Mouse (Mus musculus): ENCODE data around the gene Pcif1. TPM values are rescaled to one million over a fixed set of nuclear protein-coding genes. Genes with fewer than 3 reads are reported as not detected.
"Not testable (repeated sequence)": the region's sequence is repeated elsewhere in the genome, so short reads cannot be mapped to it uniquely, and the experiment has no call there.

Gene Pcif1
- total RNA-seq (2021) = 10 to 100 TPM; 35.1 to 48.6 TPM
- long read RNA-seq, experiment 1, full-length matches to known transcripts = 31 of 40 reads
- long read RNA-seq, experiment 1, partial matches to known transcripts = 4 of 40 reads
- long read RNA-seq, experiment 1, other reads (novel, unspliced or antisense) = 5 of 40 reads
- long read RNA-seq, experiment 2, full-length matches to known transcripts = 55 of 82 reads
- long read RNA-seq, experiment 2, partial matches to known transcripts = 14 of 82 reads
- long read RNA-seq, experiment 2, other reads (novel, unspliced or antisense) = 13 of 82 reads

DNA sequence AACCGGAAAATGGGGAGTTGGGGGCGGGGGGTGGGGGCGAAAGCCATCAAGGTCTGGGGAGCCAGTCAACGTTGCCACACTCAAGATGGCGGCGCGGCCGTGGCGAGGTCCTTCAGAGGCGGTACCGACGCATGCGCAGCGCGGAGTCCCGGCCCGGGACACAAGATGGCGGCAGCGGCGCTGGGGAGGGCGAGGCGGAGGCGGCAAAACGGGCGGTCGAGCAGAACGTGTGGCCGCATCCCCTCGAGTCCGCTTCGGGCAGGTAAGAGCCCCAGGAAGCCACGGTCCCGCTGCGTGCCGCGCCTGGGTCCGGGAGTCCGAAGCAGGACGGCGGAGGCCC, at the start of gene Pcif1:
TSS of gene Pcif1 (plus strand) at position 77 of the 340 bp plus-strand sequence.
- peak; percentile 94 to 95 for DNase-seq (ENCODE audit: low spot score in 2 of 2)

DNA sequence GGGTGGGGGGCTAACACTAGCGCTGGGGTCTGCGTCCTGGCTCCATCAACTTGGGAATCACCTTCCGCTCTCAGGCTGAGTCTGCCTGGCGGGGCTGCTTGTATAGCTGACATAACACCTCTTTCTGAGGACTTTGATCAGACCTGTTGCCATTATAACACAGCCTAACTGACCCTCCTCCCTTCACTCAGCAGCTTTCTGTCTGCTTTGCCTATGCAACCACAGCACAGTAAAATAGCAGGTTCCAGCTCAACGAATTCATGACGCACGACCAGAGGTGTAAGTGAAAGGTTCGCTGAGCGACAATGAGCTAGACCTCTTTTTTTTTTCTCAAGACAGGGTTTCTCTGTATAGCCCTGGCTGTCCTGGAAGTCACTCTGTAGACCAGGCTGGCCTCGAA, 48.1 kb upstream of the Pcif1 start:
- DNase-seq (ENCODE audit: low spot score in 2 of 2) = no peak

DNA sequence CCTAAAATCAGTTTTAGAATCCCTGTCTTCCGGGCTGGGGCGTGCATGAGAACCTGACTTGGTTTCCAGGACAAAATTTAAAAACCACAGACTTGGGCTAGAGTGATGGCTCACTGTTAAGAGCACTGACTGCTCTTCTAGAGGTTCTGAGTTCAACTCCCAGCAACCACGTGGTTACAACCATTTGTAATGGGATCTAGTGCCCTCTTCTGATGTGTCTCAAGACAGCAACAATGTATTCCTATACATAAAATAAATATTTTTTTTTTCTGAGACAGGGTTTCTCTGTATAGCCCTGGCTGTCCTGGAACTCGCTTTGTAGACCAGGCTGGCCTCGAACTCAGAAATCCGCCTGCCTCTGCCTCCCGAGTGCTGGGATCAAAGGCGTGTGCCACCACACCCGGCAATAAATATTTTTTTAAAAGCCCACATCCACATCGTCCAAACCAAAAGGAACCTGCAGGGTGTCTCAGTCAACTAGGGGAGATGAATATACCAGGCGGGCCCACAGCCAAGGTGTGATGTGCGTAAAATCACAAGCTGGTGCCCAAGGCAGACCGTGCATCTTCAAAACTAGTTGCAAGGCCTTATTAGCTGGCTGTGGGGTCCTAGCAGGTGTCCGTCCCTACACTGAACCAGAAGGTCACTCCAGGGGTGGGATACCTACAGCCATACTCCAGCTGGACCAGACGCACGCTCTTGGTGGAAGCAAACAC, 46.9 kb upstream of the Pcif1 start:
- no peak for DNase-seq (ENCODE audit: low spot score in 2 of 2)

DNA sequence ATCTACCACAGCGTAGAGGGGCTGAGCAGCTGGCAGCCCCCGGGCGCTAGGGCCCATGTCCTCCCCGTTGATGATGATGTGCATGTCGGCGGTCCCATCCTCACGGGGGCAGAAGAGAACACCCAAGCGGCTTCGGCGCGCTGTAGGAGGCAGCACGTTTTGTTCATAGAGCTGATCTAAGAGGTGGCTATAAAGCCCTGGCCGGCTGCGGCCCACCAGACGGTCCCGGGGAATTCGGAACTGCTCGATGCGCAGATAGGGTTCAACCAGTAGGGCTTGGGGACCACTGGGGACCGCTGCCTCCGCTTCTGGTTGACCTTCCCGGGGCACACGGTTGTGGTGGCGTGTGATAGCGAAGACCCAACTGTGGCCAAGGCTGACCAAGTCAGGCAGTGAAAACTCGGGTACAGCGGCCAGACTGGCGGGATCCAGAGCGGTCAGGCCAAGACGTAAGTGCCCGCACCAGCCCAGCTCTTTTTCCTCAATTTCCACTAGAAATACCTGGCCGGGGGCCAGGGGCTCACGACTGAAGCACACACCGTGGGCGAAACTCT, 46.3 kb upstream of the Pcif1 start, which contains the start of gene Ctsa:
TSS of gene Ctsa (plus strand) at position 126 of the 554 bp plus-strand sequence.
- peak; percentile 70 to 75 for DNase-seq (ENCODE audit: low spot score in 2 of 2)

DNA sequence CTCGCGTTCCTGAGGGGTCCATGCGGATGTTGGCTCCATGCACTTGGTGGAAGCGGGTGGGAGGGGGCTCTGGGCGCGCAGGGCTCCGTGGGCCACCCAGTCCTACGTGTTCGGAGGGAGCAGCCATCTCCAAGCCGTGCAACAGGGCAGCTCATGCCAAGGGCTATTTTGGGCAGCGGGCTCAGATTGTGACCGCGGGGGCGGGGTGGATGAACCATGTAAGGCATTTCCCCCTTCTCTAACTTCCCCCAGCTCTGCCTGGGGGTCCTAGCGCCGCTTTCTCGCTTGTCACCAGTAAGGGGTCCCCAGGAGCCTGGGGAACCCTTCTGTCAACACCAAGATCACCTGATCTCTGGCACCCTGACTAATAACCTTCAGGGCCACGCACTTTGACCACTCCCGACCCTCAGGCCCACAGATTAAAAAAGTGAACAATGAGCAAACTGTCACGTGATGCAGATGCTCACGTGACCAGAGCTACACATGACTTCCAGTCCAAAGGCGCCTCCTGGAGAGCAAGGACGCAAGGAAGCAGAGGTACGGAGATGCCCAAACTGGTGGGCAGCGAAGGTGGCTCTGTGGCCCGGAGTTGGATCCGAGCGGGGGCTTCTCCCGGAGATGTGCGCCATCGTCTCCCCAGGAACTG, 45.7 kb upstream of the Pcif1 start, which contains the start of gene Neurl2:
TSS of gene Neurl2 (minus strand) at position 143 of the 646 bp plus-strand sequence.
- DNase-seq (ENCODE audit: low spot score in 2 of 2) = peak; percentile 82 to 83

DNA sequence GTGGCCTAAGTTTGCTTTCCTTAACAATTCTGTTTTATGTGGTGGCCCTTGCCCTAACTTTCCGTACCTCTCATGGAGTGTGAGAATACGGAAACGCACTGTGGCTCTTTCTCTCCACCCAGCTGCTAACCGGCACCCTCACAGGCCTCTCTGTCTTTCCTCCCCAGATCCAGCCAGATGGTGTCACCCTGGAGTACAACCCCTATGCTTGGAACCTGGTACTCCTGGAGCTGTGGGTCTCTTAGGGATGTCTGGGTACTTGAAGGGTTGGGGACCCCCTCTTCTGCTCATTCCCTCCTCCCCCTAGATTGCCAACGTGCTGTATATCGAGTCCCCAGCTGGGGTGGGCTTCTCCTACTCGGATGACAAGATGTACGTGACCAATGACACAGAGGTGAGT, 44.6 kb upstream of the Pcif1 start:
- no peak for DNase-seq (ENCODE audit: low spot score in 2 of 2)

DNA sequence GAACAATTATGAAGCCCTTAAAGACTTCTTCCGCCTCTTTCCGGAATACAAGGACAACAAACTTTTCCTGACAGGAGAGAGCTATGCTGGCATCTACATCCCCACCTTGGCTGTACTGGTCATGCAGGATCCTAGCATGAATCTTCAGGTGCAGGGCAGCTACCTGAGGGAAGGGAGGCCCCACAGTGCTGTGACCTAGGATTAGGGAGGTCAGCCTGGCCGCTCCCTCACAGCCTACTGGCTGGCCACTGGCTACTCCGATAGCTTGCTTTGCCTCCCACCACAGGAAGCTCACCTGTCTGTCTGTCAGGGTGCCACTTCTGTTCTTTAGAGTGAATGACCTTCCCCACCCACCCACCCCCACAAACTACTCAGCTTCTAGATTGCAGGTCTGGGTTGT, 43.9 kb upstream of the Pcif1 start:
- DNase-seq (ENCODE audit: low spot score in 2 of 2) = no peak

DNA sequence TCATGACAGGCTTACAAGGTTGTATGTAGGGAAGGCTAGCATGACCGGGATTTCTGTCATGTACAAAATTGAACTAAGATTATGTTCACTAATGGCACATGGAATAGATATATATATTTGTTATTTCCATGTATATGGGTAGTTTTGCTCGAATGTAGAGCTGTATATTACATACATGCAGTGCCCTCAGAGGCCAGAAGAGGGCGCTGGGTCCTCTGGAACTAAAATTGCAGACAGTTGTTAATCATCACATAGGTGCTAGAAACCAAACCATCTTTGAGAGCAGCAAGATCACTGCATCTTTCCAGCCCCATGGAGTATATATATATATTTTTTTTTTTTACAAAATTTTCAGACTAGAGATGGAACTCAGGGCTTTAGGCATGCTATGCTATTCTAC, 33.3 kb upstream of the Pcif1 start:
- no peak for DNase-seq (ENCODE audit: low spot score in 2 of 2)

DNA sequence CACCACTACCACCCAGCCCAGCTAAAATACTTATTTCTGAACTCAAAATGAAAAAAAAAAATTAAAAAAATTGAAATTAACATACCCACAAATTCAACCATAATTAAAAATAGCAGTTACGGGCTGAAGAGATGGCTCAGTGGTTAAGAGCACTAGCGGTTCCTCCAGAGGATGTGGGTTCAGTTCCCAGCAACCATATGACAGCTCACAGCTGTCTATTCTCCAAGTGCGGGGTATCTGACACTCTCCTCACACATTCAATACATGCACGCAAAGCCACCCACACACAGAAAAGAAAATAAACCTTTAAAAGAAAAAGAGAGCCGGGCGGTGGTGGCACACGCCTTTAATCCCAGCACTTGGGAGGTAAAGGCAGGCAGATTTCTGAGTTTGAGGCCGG, 29.0 kb upstream of the Pcif1 start:
- no peak for DNase-seq (ENCODE audit: low spot score in 2 of 2)

DNA sequence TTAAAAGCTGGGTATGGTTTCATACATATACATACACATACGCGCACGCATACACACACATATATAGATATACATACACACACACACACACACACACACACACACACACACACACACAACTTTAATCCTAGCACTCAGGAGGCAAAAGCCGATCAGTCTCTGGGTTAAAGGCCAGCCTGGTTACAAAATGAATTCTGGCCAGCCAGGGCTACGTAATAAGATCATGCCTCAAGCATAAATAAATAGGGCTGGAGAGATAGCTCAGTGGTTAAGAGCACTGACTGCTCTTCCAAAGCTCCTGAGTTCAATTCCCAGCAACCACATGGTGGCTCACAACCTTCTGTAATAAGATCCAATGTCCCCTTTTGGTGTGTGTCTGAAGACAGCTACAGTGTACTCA, 23.5 kb upstream of the Pcif1 start:
- DNase-seq (ENCODE audit: low spot score in 2 of 2) = not testable (repeated sequence)

DNA sequence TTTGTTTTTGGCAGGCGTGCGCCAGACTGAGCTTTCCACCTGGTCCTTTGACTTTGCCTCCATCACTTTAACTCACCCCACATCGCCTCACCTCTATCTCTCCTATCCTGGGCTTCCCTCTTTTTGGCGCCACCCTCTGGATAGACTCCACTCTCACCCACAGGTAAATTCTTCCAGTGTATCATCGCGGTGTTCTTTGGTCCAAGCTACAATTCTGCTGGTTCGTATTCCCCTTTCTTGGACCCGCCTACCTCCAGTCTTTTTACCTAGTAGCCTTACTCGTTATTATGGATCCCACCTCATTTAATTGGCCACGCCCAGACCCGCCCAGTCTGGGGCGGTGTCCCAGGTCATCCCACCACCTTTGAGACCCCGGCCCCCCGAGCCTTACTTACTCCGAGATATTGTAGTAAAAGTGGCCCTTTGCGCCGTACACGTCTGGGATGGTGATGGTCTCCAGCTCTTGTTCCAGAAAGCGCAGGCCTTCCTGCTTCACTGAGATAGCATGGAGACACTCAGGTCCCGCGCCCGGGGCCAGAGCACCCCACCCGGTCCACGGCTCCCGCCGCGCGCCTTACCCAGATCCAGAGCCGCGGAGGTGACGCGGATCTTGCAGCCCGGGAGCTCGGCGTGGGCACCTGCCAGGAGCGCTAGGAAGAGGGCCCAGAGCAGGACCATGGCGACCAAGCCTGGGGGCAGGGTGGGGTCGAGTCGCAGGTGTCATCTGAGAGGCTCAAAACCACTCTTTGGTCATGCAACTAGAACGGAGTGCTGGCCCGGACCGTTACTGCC, 22.6 kb upstream of the Pcif1 start:
- no peak for DNase-seq (ENCODE audit: low spot score in 2 of 2)

DNA sequence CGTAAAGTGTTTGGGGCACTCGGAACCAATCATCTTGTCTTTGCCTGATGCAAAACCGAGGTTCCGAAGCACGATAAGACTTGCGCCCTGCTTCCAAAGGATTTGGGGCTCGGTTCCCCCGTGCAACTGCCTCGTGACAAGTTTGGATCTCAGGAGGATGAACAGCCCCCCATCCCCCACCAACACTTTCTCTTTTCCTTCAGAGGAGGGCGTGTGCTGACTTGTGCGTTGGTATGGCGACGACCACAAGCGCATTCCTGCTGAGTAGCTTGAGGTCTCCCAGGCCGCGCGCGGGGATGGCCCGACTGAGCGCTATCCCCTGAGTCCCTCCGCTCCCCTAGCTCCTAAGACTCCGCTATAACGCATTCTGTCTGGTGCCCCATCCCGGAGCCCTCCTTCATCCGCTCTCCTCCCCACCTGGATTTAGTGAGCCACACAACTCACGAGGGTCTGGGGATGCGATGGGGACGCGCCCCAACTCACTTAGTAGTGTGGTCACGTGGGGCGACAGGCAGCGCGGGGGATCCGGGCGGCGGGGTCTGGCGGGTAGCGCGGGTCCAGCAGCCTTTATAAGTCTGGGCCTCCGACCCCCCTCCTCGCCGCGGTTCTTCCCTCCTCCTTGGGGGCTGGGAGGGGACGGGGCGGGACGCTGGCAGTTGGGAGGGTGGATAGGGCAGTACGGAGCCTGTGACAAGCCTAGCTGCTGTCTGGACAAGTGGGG, 21.8 kb upstream of the Pcif1 start, which contains the start of gene Pltp:
TSS of gene Pltp (minus strand) at position 611 of the 721 bp plus-strand sequence.
- DNase-seq (ENCODE audit: low spot score in 2 of 2) = peak in 1 of 2 experiments; percentile 52

DNA sequence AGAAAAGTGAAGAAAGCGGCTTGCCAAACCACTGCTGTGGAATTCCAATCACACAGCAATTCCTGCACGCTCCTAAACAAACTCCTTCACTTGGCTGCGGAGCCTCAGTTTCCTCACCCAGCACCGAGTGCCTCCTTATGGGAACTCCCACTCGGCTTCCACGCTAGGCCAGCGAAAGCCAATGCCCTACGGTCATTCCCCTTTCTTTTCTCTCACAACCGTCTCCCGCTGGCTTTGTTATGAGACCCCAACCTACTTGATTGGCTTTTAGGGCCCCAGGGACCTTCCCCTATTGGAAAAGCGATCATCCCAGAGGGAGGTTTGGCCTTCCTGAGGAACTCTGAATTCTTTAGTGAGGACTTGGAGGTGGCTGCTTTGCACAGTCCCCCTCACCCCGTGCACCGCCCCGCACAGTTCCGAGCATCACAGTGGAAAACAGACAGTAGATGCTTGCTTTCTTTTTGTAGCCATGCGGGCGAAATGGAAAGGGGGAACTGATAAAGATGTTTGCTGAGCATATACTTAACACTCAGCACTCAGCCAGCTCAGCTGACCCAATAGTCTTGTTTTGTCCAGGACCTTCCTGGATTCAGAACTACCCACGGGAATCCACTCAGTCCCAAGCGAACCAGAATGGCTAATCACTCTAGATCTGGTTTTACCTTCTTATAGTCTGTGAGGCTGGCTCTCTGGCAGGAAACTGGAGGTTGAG, 21.1 kb upstream of the Pcif1 start:
- DNase-seq (ENCODE audit: low spot score in 2 of 2) = no peak

DNA sequence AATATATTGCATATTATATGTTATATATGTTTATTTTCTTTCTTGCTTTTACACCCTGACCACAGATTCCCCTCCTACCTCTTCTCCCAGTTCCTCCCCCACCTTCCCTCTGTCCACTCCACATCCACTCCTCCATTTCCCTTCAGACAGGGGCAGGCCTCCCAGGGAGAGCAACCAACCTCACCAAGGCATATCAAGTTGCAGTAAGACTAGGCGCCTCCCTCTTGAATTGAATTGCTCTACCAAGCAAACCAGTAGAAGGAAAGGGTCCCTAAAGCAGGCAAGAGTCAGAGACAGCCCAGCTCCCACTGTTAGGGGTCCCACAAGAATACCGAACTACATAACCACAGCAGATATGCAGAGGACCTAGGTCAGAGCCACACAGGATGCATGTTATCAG, 19.9 kb upstream of the Pcif1 start:
- DNase-seq (ENCODE audit: low spot score in 2 of 2) = no peak

DNA sequence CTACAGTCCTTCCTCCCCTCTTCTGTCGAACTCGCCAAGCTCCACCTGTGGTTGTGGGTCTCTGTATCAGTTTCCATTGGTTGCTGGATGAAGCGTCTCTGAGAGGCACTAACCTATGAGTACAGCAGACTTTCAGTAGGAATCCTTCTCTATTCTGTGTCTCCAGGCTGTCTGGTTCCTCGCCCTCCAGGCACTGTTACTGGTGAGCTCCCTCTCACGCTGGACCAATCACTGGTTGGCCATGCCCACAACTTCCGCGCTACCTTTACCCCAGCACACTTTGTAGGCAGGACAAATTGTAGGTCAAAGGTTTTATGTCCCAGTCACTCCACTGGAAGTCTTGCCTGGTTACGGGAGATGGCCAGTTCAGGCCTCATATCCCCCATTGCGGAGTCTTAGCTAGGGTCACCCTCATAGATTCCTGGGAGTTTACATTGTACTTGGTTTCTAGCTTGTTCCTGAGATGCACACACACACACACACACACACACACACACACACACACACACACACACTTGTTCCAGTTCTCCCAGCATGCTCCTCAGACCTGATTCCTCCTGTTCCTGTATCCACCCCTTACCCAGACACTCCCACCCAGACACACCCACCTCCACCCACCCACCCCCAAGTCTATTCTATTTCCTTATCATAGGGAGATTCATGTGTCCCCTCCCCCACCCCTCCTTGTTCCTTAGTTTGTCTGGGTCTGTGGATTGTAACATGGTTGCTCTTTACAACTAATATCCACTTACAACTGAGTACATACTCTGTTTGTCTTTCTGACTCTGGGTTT, 19.3 kb upstream of the Pcif1 start:
- DNase-seq (ENCODE audit: low spot score in 2 of 2) = no peak

DNA sequence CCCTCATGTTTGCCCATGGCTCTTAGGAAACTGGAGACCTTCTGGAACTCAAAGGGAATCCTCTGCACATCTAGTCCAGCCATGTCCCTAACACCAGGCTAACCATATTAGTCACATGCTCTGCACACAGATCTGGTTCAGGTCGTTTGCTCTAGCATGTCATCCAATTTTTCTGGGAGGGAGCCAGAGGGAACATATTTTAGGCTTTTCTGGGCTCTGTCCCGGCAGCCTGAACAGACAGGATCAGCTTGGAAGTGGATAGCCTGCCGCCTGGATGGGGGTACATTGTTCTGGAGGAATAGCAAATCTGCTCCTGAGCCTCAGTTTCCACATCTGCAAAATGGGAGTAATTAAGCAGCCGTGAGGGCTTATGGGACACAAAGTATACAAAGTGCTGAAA, 18.0 kb upstream of the Pcif1 start:
- no peak for DNase-seq (ENCODE audit: low spot score in 2 of 2)

DNA sequence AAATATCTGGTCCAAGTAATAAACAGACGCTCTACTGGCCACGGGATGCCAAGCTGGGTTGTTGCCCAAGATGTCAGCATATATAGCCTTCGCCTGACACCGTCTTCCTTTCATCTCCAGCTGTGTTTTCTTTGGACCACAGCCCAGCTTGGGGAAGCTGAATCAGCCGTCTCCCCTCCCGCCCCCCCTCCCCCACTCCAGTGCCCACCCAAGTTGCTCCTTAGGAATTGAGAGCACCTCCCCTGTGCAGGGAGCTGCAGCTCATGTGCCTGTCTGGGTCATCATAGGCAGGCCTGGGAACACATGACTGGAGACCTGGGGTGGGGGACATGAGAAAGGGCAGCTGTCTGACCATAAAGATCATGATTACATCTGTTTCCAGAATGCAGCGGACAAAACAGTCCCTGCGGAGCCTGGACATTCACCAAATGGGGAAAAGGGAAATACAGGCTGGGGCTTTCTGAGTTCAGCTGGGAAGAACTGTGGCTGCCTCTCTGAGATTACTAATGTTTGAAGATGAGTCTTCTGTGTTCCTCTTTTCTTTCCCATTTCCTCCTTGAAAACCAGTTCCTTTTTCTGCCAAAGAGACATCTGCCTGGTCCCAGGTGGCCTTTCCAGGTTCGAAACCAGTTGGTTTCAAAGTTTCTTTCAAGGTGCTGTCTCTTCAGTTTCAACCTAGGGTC, 16.8 kb upstream of the Pcif1 start:
- DNase-seq (ENCODE audit: low spot score in 2 of 2) = peak in 1 of 2 experiments; percentile 41

DNA sequence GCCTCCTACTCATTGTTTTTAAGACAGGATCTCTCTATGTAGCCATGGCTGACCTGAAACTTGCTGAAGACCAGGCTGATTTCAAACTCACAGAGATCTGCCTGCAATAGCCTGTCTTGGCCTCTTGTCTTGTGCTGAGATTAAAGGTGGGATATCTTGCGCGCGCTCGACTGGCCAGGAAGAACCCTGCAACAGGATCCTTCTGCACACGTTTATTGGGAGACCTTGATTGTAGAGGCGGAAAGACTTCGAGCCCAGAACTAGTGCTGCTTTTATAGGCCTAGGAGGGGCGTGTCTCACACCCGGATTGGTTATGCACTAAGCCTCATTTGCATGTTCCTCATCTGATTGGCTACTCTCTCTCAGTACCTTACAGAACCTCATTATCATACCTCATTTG, 15.7 kb upstream of the Pcif1 start:
- DNase-seq (ENCODE audit: low spot score in 2 of 2) = not testable (repeated sequence)
